Mouse (Mus musculus) kidney, embryonic 16.5 days (tissue): Measurements from ENCODE around the gene Dkc1. TPM values are rescaled to one million over a fixed set of nuclear protein-coding genes. Genes with fewer than 3 reads are reported as not detected.
A peak's percentile ranks its signal among the peaks of the same experiment; 100 is the strongest.

Experiments
- ATAC-seq: fragments of 200-750 bp; cut with Nextera tagmentation; 2 replicates; pipeline ENCODE4 v1.8.0; 2017; ENCODE audit warnings: moderate TSS enrichment; ENCODE audit not compliant: low FRiP score, low TSS enrichment
- H3K27ac ChIP-seq: fragments of 300-500 bp; sonication (generic); 2 replicates; pipeline ENCODE4 v1.5.1; 2014; ENCODE audit warnings: low read length
- H3K27me3 ChIP-seq: fragments of 300-500 bp; sonication (generic); 2 replicates; pipeline ENCODE4 v1.6.1; 2014; ENCODE audit warnings: low read length, control low read depth, mixed read lengths; ENCODE audit not compliant: insufficient read depth
- H3K36me3 ChIP-seq: fragments of 300-500 bp; sonication (generic); 2 replicates; pipeline ENCODE4 v1.6.1; 2014; ENCODE audit warnings: low read length, control low read depth, mixed read lengths; ENCODE audit not compliant: insufficient read depth
- H3K4me1 ChIP-seq: fragments of 300-500 bp; sonication (generic); 2 replicates; pipeline ENCODE4 v1.6.1; 2014; ENCODE audit warnings: low read length, control low read depth, mixed read lengths; ENCODE audit not compliant: insufficient read depth
- H3K4me2 ChIP-seq: fragments of 300-500 bp; sonication (generic); replicated peaks from 2 replicates; pipeline ENCODE4 v1.6.1; 2014; ENCODE audit warnings: low read depth, low read length
- H3K4me3 ChIP-seq: fragments of 300-500 bp; sonication (generic); 2 replicates; pipeline ENCODE4 v1.5.1; 2014; ENCODE audit warnings: mild to moderate bottlenecking, low read length
- H3K9ac ChIP-seq: fragments of 300-500 bp; sonication (generic); replicated peaks from 2 replicates; pipeline ENCODE4 v1.6.1; 2014; ENCODE audit warnings: low read length
- H3K9me3 ChIP-seq: fragments of 300-500 bp; sonication (generic); 2 replicates; pipeline ENCODE4 v1.6.1; 2016; ENCODE audit warnings: low read length, control low read depth
- WGBS: fragments of 180-500 bp; shearing (Covaris S2); extraction: QIAGEN DNeasy Blood & Tissue Kit; methylation state at CpG from one replicate; pipeline ENCODE4 v1.1.7; 2014; 5-methylcytosine and 5-hydroxymethylcytosine counted together
- polyA plus RNA-seq: library from polyadenylated mRNA; unstranded; fragments of >200 nt; fragmentation: Nextera tagmentation; extraction: Ambion mirVana; gene quantifications from 2 replicates; pipeline ENCODE4 v1.2.1, GENCODE M21; 2015

Gene Dkc1
- 135 and 160 TPM in 2 replicates for polyA plus RNA-seq

- H3K4me2 ChIP-seq, result peak within 1 kb of the TSS; percentile 51
- peak within 1 kb of the TSS; percentile 63 for H3K4me3 ChIP-seq
- H3K36me3 ChIP-seq, result peaks cover 8% of the 10 kb centered on the region; the same call in 1 of the 2 replicates
- peak; percentile 100 for ATAC-seq
- 15% methylated on average over 29 of the region's 29 CpGs for WGBS
- H3K27me3 ChIP-seq, result no peaks in the 10 kb centered on the region
- H3K4me1 ChIP-seq, result no peaks in the 10 kb centered on the region
- no peaks in the 10 kb centered on the region for H3K9me3 ChIP-seq
- H3K27ac ChIP-seq, result peak within 1 kb of the TSS; percentile 77
- peak within 1 kb of the TSS; percentile 75 for H3K9ac ChIP-seq
Measured at GRCm38 (mm10) chrX:75095369-75096162, at the start of gene Dkc1. Gene Dkc1, plus strand, starts transcription at chrX:75095854.

GRCm38 (mm10) chrX:75045931-75046330 is 49.7 kb upstream of the Dkc1 start:
- 79% methylated on average over 1 of the region's 1 CpGs for WGBS
- no peaks in the 10 kb centered on the region for H3K9me3 ChIP-seq
- H3K4me1 ChIP-seq, result no peaks in the 10 kb centered on the region
- H3K36me3 ChIP-seq, result no peaks in the 10 kb centered on the region
- no peak for ATAC-seq
- H3K9ac ChIP-seq, result no peak overlapping the region
- no peak overlapping the region for H3K4me2 ChIP-seq
- H3K4me3 ChIP-seq, result no peak overlapping the region
- no peaks in the 10 kb centered on the region for H3K27me3 ChIP-seq
- H3K27ac ChIP-seq, result no peak overlapping the region

- H3K27ac ChIP-seq, result 0 out of 2 replicates have a peak overlapping the region, but pooled peaks have one; percentile 24
- WGBS, result 47% methylated on average over 3 of the region's 3 CpGs
Measured at GRCm38 (mm10) chrX:75046921-75047635, 48.6 kb upstream of the Dkc1 start.

GRCm38 (mm10) chrX:75056120-75056775 is 39.4 kb upstream of the Dkc1 start:
- Histone ChIP-seq H3K36me3 (no peaks in the 10 kb centered on the region), H3K4me1 (no peaks in the 10 kb centered on the region), H3K4me3 (no peak overlapping the region), H3K9me3 (no peaks in the 10 kb centered on the region), H3K9ac (no peak overlapping the region), H3K27me3 (no peaks in the 10 kb centered on the region), H3K4me2 (no peak overlapping the region), H3K27ac (no peak overlapping the region)
- 84% methylated on average over 2 of the region's 2 CpGs for WGBS
- no peak for ATAC-seq

More at GRCm38 (mm10) chrX:75046921-75047635, 48.6 kb upstream of the Dkc1 start:
- Histone ChIP-seq H3K27me3 (no peaks in the 10 kb centered on the region), H3K36me3 (no peaks in the 10 kb centered on the region), H3K4me2 (no peak overlapping the region), H3K9me3 (no peaks in the 10 kb centered on the region), H3K9ac (no peak overlapping the region), H3K4me1 (no peaks in the 10 kb centered on the region), H3K4me3 (no peak overlapping the region)
- ATAC-seq, result no peak

GRCm38 (mm10) chrX:75082351-75082750 is 13.3 kb upstream of the Dkc1 start:
- H3K4me2 ChIP-seq, result no peak overlapping the region
- no peak overlapping the region for H3K4me3 ChIP-seq
- no peaks in the 10 kb centered on the region for H3K4me1 ChIP-seq
- H3K9ac ChIP-seq, result no peak overlapping the region
- ATAC-seq, result no peak
- H3K27me3 ChIP-seq, result no peaks in the 10 kb centered on the region
- H3K36me3 ChIP-seq, result no peaks in the 10 kb centered on the region
- 55% methylated on average over 2 of the region's 2 CpGs for WGBS
- no peak overlapping the region for H3K27ac ChIP-seq
- H3K9me3 ChIP-seq, result no peaks in the 10 kb centered on the region

GRCm38 (mm10) chrX:75083982-75084773 is 11.5 kb upstream of the Dkc1 start:
- H3K4me3 ChIP-seq, result peak overlapping the region; percentile 56
- H3K9ac ChIP-seq, result peak overlapping the region; percentile 60
- H3K4me2 ChIP-seq, result peak overlapping the region; percentile 63
- 27% methylated on average over 23 of the region's 26 CpGs for WGBS
- no peak overlapping the region for H3K27ac ChIP-seq
- ATAC-seq, result peak; percentile 91
- H3K27me3 ChIP-seq, result no peaks in the 10 kb centered on the region
- no peaks in the 10 kb centered on the region for H3K4me1 ChIP-seq
- no peaks in the 10 kb centered on the region for H3K9me3 ChIP-seq
- H3K36me3 ChIP-seq, result no peaks in the 10 kb centered on the region

- no peaks in the 10 kb centered on the region for H3K27me3 ChIP-seq
- no peaks in the 10 kb centered on the region for H3K4me1 ChIP-seq
- WGBS, result 19% methylated on average over 13 of the region's 17 CpGs
- peak within 1 kb of the TSS; percentile 56 for H3K4me3 ChIP-seq
- H3K9me3 ChIP-seq, result no peaks in the 10 kb centered on the region
- H3K27ac ChIP-seq, result no peak within 1 kb of the TSS
- H3K4me2 ChIP-seq, result peak within 1 kb of the TSS; percentile 63
- peak; percentile 96 for ATAC-seq
- no peaks in the 10 kb centered on the region for H3K36me3 ChIP-seq
- H3K9ac ChIP-seq, result peak within 1 kb of the TSS; percentile 60
Measured at GRCm38 (mm10) chrX:75084774-75085508, 10.7 kb upstream of the Dkc1 start, which contains the start of gene Gab3. Gene Gab3, minus strand, starts transcription at chrX:75085458.

- Histone ChIP-seq H3K4me1 (no peaks in the 10 kb centered on the region), H3K9me3 (no peaks in the 10 kb centered on the region), H3K27me3 (no peaks in the 10 kb centered on the region), H3K4me2 (no peak overlapping the region), H3K4me3 (no peak overlapping the region), H3K36me3 (no peaks in the 10 kb centered on the region), H3K9ac (no peak overlapping the region), H3K27ac (no peak overlapping the region)
- WGBS, result 30% methylated on average over 1 of the region's 1 CpGs
- ATAC-seq, result no peak
Measured at GRCm38 (mm10) chrX:75085654-75086053, 10.0 kb upstream of the Dkc1 start.
